9 mouse cellular contexts compared by ENCODE assay signal in genomic region chr16:35156832-35157231, GRCm38 (mm10). TPM values are rescaled to one million over a fixed set of nuclear protein-coding genes. Genes with fewer than 3 reads are reported as not detected.
DNase-seq lines count a peak whose midpoint lies in the region; ATAC-seq and TF ChIP-seq lines count a peak whose summit lies in the region.
"Had no signal": no experiment of that assay in that cellular context is flagged by ENCODE, and none has a peak within 500 bp of the region (broad histone marks: within the 10 kb centered on the region; RNA-seq: fewer than 3 reads in every experiment).

No protein-coding gene starts in this region.

- no peak for TF ChIP-seq EP300 in heart, adult 2 months (IDR thresholded peaks at IDR 0.05; ENCODE audit: insufficient read depth, low read depth, low read length)

- TF ChIP-seq POLR2A in heart, adult 2 months (IDR thresholded peaks at IDR 0.05; ENCODE audit: insufficient read depth, low read depth, low read length): no peak

- H3K9me3 ChIP-seq in megakaryocyte, embryonic 14.5 days: no peaks in the 10 kb centered on the region
- no peaks in the 10 kb centered on the region for H3K9me3 ChIP-seq in limb, embryonic 11.5 days (ENCODE audit: control insufficient read depth, low read length)
- no peaks in the 10 kb centered on the region for H3K9me3 ChIP-seq in stomach, embryonic 16.5 days (replicated peaks; ENCODE audit: control insufficient read depth, low read length)

- WGBS in heart, adult 2 months: 52% methylated on average over 21 of the region's 21 CpGs
- WGBS in limb, embryonic 11.5 days: 74% methylated on average over 21 of the region's 21 CpGs
- 79% methylated on average over 21 of the region's 21 CpGs for WGBS in stomach, embryonic 16.5 days

- peak overlapping the region; percentile 96; the same call in 1 of the 2 replicates for H3K4me2 ChIP-seq in limb, embryonic 11.5 days (ENCODE audit: low read depth, severe bottlenecking)
- H3K4me2 ChIP-seq in stomach, embryonic 16.5 days (ENCODE audit: low read depth, low read length): peak overlapping the region; percentile 96

- no peak for DNase-seq in heart, adult 2 months
- DNase-seq in heart, postnatal 14 days: no peak
- DNase-seq in limb, embryonic 11.5 days (ENCODE audit: low spot score): no peak
- no peak for DNase-seq in layer of hippocampus, postnatal 36 days

- ATAC-seq in megakaryocyte, adult 5-6 weeks (ENCODE audit: poor library complexity, severe bottlenecking): no peak
- ATAC-seq in limb, embryonic 11.5 days (ENCODE audit: insufficient number of reproducible peaks, low FRiP score, low TSS enrichment, low read depth): no peak
- ATAC-seq in stomach, embryonic 16.5 days (ENCODE audit: insufficient read depth, low FRiP score): no peak
- ATAC-seq in erythroid progenitor cell, adult 5-6 weeks (replicated peaks; ENCODE audit: low FRiP score, poor library complexity, severe bottlenecking): no peak

- H3K27me3 ChIP-seq in heart, adult 2 months (ENCODE audit: control insufficient read depth, insufficient read depth, low read length): peaks cover 1% of the 10 kb centered on the region
- peaks cover 89% of the 10 kb centered on the region for H3K27me3 ChIP-seq in megakaryocyte, embryonic 14.5 days (replicated peaks)
- H3K27me3 ChIP-seq in limb, embryonic 11.5 days (ENCODE audit: control insufficient read depth, insufficient read depth, low read length): peaks cover 41% of the 10 kb centered on the region
- H3K27me3 ChIP-seq in stomach, embryonic 16.5 days (ENCODE audit: control insufficient read depth, insufficient read depth, low read length): peaks cover 45% of the 10 kb centered on the region

- no peak for TF ChIP-seq CTCF in heart, adult 2 months (IDR thresholded peaks at IDR 0.05)

- H3K27ac ChIP-seq in heart, adult 2 months: peak overlapping the region; percentile 23
- no peak overlapping the region for H3K27ac ChIP-seq in limb, embryonic 11.5 days (replicated peaks; ENCODE audit: low read depth, low read length)
- H3K27ac ChIP-seq in stomach, embryonic 16.5 days (ENCODE audit: low read length): no peak overlapping the region
- H3K27ac ChIP-seq: macrophage had no signal

- H3K4me1 ChIP-seq in heart, adult 2 months (ENCODE audit: control insufficient read depth, insufficient read depth, low read length): peaks cover 2% of the 10 kb centered on the region; the same call in 1 of the 2 replicates
- peaks cover 92% of the 10 kb centered on the region for H3K4me1 ChIP-seq in megakaryocyte, embryonic 14.5 days
- peaks cover 9% of the 10 kb centered on the region for H3K4me1 ChIP-seq in limb, embryonic 11.5 days (ENCODE audit: control insufficient read depth, insufficient read depth, low read length)
- H3K4me1 ChIP-seq in stomach, embryonic 16.5 days (ENCODE audit: control insufficient read depth, insufficient read depth, low read length): peaks cover 7% of the 10 kb centered on the region; the same call in 1 of the 2 replicates

- intact Hi-C loops in heart, adult 2 months (cut with DNase I): loop anchor here (5.0 to 10.0 kb wide), 2 partner anchors 70 to 92 kb away; no protein-coding TSS in a partner anchor
- intact Hi-C loops in heart, postnatal 14 days (cut with DNase I): loop anchor here (1.0 to 5.0 kb wide), 2 partner anchors 100 to 113 kb away; no protein-coding TSS in a partner anchor

- peak overlapping the region; percentile 22 for H3K4me3 ChIP-seq in heart, adult 2 months
- H3K4me3 ChIP-seq in megakaryocyte, embryonic 14.5 days (replicated peaks): peak overlapping the region; percentile 96
- no peak overlapping the region for H3K4me3 ChIP-seq in limb, embryonic 11.5 days (ENCODE audit: low read depth, low read length)
- H3K4me3 ChIP-seq in stomach, embryonic 16.5 days (replicated peaks; ENCODE audit: low read length): peak overlapping the region; percentile 69

- no peaks in the 10 kb centered on the region; the same call in 1 of the 2 replicates for H3K79me2 ChIP-seq in heart, adult 2 months (replicated peaks; ENCODE audit: control insufficient read depth, insufficient read depth, low read length)

- H3K36me3 ChIP-seq in heart, adult 2 months (ENCODE audit: control insufficient read depth, insufficient read depth, low read length): no peaks in the 10 kb centered on the region
- peaks cover 14% of the 10 kb centered on the region for H3K36me3 ChIP-seq in megakaryocyte, embryonic 14.5 days (replicated peaks; ENCODE audit: low read length)
- no peaks in the 10 kb centered on the region for H3K36me3 ChIP-seq in limb, embryonic 11.5 days (ENCODE audit: control insufficient read depth, insufficient read depth, low read length)
- no peaks in the 10 kb centered on the region for H3K36me3 ChIP-seq in stomach, embryonic 16.5 days (ENCODE audit: control insufficient read depth, insufficient read depth, low read length)

- H3K9ac ChIP-seq in heart, adult 2 months (ENCODE audit: low read depth, low read length): peak overlapping the region; percentile 64
- no peak overlapping the region for H3K9ac ChIP-seq in limb, embryonic 11.5 days (ENCODE audit: low read length)
- H3K9ac ChIP-seq in stomach, embryonic 16.5 days (ENCODE audit: low read length): peak overlapping the region; percentile 83; the same call in 1 of the 2 replicates

RNA-seq across cellular contexts. Expression of gene Adcy5, which starts 2.2 kb away (rescaled TPM):
- 10 to 100 TPM; 52.9 to 56.2 TPM for total RNA-seq in heart, adult 2 months (2021)
- 47.1 and 67.3 TPM in 2 replicates for polyA plus RNA-seq in heart, adult 2 months (2012; rRNA removed)
- 10 to 100 TPM; 50.4 to 50.9 TPM for total RNA-seq in heart, postnatal 14 days (2021)
- 3.9 and 4.7 TPM in 2 replicates for polyA plus RNA-seq in megakaryocyte, embryonic 14.5 days (2012; ENCODE audit: insufficient read depth, low replicate concordance)
- total RNA-seq in megakaryocyte, adult 5-6 weeks (2015): not detected in 2 replicates
- total RNA-seq in megakaryocyte, adult 5-6 weeks (2017): not detected in 2 replicates
- polyA plus RNA-seq in limb, embryonic 11.5 days (2014; fragmentation: Nextera tagmentation; extraction: Ambion mirVana): 1.5 and 1.6 TPM in 2 replicates
- 3.0 TPM in 2 replicates for polyA plus RNA-seq in stomach, embryonic 16.5 days (2015; fragmentation: Nextera tagmentation; extraction: Ambion mirVana)
- total RNA-seq in erythroid progenitor cell, adult 5-6 weeks (2015; ENCODE audit: low replicate concordance): not detected in 2 replicates
- not detected in 2 replicates for total RNA-seq in erythroid progenitor cell, adult 5-6 weeks (2017; ENCODE audit: low replicate concordance)
- total RNA-seq in layer of hippocampus, postnatal 36 days (2021): 10 to 100 TPM; 74.6 to 75.2 TPM

Comparison
In these comparisons a context has a peak if more than half of its experiments do, and no peak if none do; other contexts are left out.
1. RNA of gene Adcy5, which starts 2.2 kb away (total RNA-seq): 74.6 to 75.2 TPM in layer of hippocampus, postnatal 36 days, 52.9 to 56.2 TPM in heart, adult 2 months and 50.4 to 50.9 TPM in heart, postnatal 14 days; not detected in megakaryocyte, adult 5-6 weeks and not detected in erythroid progenitor cell, adult 5-6 weeks; every median in the first group is over 10 times any median in the second.